Mouse (Mus musculus): ENCODE measurements around the gene Sema6c. TPM values are rescaled to one million over a fixed set of nuclear protein-coding genes. Genes with fewer than 3 reads are reported as not detected.

Gene Sema6c
- polyA plus RNA-seq, 1 experiment: 13.3 TPM

GRCm38 (mm10) chr3:95181841-95182240, 21.6 kb downstream of the Sema6c start:
- H3K9me3 ChIP-seq (replicated peaks; ENCODE audit: control insufficient read depth, insufficient read depth, low read length, poor library complexity, severe bottlenecking): no peaks in the 10 kb centered on the region
- H3K4me3 ChIP-seq (ENCODE audit: low read depth, low read length): no peak overlapping the region
- H3K36me3 ChIP-seq (ENCODE audit: control insufficient read depth, insufficient read depth, low read length, poor library complexity, severe bottlenecking): peaks cover 2% of the 10 kb centered on the region; the same call in 1 of the 2 replicates
- H3K27ac ChIP-seq (ENCODE audit: insufficient read depth, low read length): no peak overlapping the region
- no peak overlapping the region for H3K9ac ChIP-seq (ENCODE audit: low read depth, poor library complexity, severe bottlenecking)
- peaks cover 4% of the 10 kb centered on the region for H3K4me1 ChIP-seq (ENCODE audit: control insufficient read depth, insufficient read depth, low read length)
- no peaks in the 10 kb centered on the region for H3K27me3 ChIP-seq (ENCODE audit: control insufficient read depth, insufficient read depth, low read length, poor library complexity, severe bottlenecking)
- TF ChIP-seq EP300 (IDR thresholded peaks at IDR 0.05; ENCODE audit: insufficient read depth, low read depth, low read length) (no peak), POLR2A (IDR thresholded peaks at IDR 0.05; ENCODE audit: insufficient read depth, low read length) (no peak), CTCF (IDR thresholded peaks at IDR 0.05; ENCODE audit: low read depth, low read length) (no peak)

DNA sequence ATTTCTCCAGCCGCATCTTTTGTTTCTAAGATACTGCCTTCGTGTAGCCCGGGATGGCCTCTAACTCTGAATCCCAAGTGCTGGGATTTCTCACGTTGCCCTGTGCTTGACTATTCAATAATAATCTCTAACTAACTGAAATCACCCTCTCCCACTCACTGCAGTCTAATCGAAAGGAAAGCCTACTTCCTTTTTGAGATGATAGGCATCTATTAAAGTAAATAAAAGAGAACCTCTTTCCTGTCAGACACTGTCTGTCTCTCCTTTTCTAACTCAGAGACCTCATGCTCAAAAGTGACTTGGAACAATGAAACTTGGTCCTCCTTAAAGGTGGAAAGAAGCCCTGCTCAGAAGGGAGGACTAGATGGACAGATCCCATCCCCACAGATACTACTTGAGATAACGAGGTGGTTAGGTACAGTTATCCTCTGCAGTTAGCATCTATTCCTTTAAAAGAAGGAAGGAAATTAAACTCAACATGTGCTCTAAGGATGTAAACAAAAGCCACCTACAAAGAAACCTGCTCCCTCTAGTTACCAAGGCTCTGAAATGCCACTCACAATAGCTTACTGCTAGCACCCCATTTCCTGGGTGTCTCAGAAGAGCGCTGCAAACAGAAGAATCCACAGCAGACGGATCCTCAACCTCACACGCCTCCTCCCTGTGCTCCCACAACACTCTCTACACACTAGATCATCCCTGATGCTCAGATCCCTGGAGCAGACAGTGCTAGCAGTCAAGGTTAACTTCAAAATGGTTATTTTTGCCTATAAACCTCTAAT, 24.7 kb downstream of the Sema6c start:
- Histone ChIP-seq H3K36me3 (ENCODE audit: control insufficient read depth, insufficient read depth, low read length, poor library complexity, severe bottlenecking) (peaks cover 16% of the 10 kb centered on the region), H3K9ac (ENCODE audit: low read depth, poor library complexity, severe bottlenecking) (no peak overlapping the region), H3K4me1 (ENCODE audit: control insufficient read depth, insufficient read depth, low read length) (no peaks in the 10 kb centered on the region), H3K4me3 (ENCODE audit: low read depth, low read length) (no peak overlapping the region), H3K27me3 (ENCODE audit: control insufficient read depth, insufficient read depth, low read length, poor library complexity, severe bottlenecking) (no peaks in the 10 kb centered on the region), H3K27ac (ENCODE audit: insufficient read depth, low read length) (no peak overlapping the region), H3K9me3 (replicated peaks; ENCODE audit: control insufficient read depth, insufficient read depth, low read length, poor library complexity, severe bottlenecking) (no peaks in the 10 kb centered on the region)
- TF ChIP-seq EP300 (IDR thresholded peaks at IDR 0.05; ENCODE audit: insufficient read depth, low read depth, low read length): no peak

DNA sequence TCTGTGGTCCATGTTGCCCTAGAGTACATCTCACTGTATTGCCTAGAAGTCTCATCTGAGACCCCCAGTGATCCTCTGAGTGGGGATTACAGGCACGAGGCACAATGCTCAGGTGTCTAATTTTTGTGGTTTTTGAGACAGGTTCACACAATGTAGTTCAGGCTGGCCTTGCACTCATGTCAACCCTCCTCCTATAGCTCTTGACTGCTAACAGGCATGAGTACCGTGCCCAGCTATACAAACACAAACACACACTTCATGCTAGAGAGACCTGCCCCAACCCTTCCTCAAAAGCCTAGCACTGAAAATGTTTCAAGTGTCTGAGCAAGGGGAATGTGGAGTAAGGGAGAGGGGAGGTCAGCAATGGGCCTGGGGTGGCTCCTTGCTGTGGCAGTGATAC, 25.8 kb downstream of the Sema6c start:
- H3K4me1 ChIP-seq (ENCODE audit: control insufficient read depth, insufficient read depth, low read length): no peaks in the 10 kb centered on the region
- H3K9me3 ChIP-seq (replicated peaks; ENCODE audit: control insufficient read depth, insufficient read depth, low read length, poor library complexity, severe bottlenecking): no peaks in the 10 kb centered on the region
- no peaks in the 10 kb centered on the region for H3K27me3 ChIP-seq (ENCODE audit: control insufficient read depth, insufficient read depth, low read length, poor library complexity, severe bottlenecking)
- no peak overlapping the region for H3K4me3 ChIP-seq (ENCODE audit: low read depth, low read length)
- no peak overlapping the region for H3K9ac ChIP-seq (ENCODE audit: low read depth, poor library complexity, severe bottlenecking)
- peaks cover 16% of the 10 kb centered on the region for H3K36me3 ChIP-seq (ENCODE audit: control insufficient read depth, insufficient read depth, low read length, poor library complexity, severe bottlenecking)
- TF ChIP-seq CTCF (IDR thresholded peaks at IDR 0.05; ENCODE audit: low read depth, low read length) (no peak), EP300 (IDR thresholded peaks at IDR 0.05; ENCODE audit: insufficient read depth, low read depth, low read length) (no peak), POLR2A (IDR thresholded peaks at IDR 0.05; ENCODE audit: insufficient read depth, low read length) (no peak)
- H3K27ac ChIP-seq (ENCODE audit: insufficient read depth, low read length): no peak overlapping the region

- Histone ChIP-seq H3K36me3 (ENCODE audit: control insufficient read depth, insufficient read depth, low read length, poor library complexity, severe bottlenecking) (peaks cover 16% of the 10 kb centered on the region), H3K27me3 (ENCODE audit: control insufficient read depth, insufficient read depth, low read length, poor library complexity, severe bottlenecking) (no peaks in the 10 kb centered on the region), H3K9ac (ENCODE audit: low read depth, poor library complexity, severe bottlenecking) (no peak overlapping the region), H3K4me3 (ENCODE audit: low read depth, low read length) (no peak overlapping the region), H3K27ac (ENCODE audit: insufficient read depth, low read length) (no peak overlapping the region), H3K9me3 (replicated peaks; ENCODE audit: control insufficient read depth, insufficient read depth, low read length, poor library complexity, severe bottlenecking) (no peaks in the 10 kb centered on the region), H3K4me1 (ENCODE audit: control insufficient read depth, insufficient read depth, low read length) (no peaks in the 10 kb centered on the region)
- TF ChIP-seq EP300 (IDR thresholded peaks at IDR 0.05; ENCODE audit: insufficient read depth, low read depth, low read length) (no peak), POLR2A (IDR thresholded peaks at IDR 0.05; ENCODE audit: insufficient read depth, low read length) (no peak), CTCF (IDR thresholded peaks at IDR 0.05; ENCODE audit: low read depth, low read length) (no peak)
Measured at GRCm38 (mm10) chr3:95186888-95187287, 26.6 kb downstream of the Sema6c start.

GRCm38 (mm10) chr3:95194721-95195135, 34.5 kb downstream of the Sema6c start:
- TF ChIP-seq EP300 (IDR thresholded peaks at IDR 0.05; ENCODE audit: insufficient read depth, low read depth, low read length) (no peak), POLR2A (IDR thresholded peaks at IDR 0.05; ENCODE audit: insufficient read depth, low read length) (no peak), CTCF (IDR thresholded peaks at IDR 0.05; ENCODE audit: low read depth, low read length) (no peak)
- H3K4me3 ChIP-seq (ENCODE audit: low read depth, low read length): no peak overlapping the region
- H3K9ac ChIP-seq (ENCODE audit: low read depth, poor library complexity, severe bottlenecking): no peak overlapping the region
- H3K27ac ChIP-seq (ENCODE audit: insufficient read depth, low read length): no peak overlapping the region
- H3K9me3 ChIP-seq (replicated peaks; ENCODE audit: control insufficient read depth, insufficient read depth, low read length, poor library complexity, severe bottlenecking): no peaks in the 10 kb centered on the region
- peaks cover 15% of the 10 kb centered on the region for H3K36me3 ChIP-seq (ENCODE audit: control insufficient read depth, insufficient read depth, low read length, poor library complexity, severe bottlenecking)
- H3K4me1 ChIP-seq (ENCODE audit: control insufficient read depth, insufficient read depth, low read length): no peaks in the 10 kb centered on the region
- no peaks in the 10 kb centered on the region for H3K27me3 ChIP-seq (ENCODE audit: control insufficient read depth, insufficient read depth, low read length, poor library complexity, severe bottlenecking)

- H3K4me3 ChIP-seq (ENCODE audit: low read depth, low read length): no peak overlapping the region
- TF ChIP-seq EP300 (IDR thresholded peaks at IDR 0.05; ENCODE audit: insufficient read depth, low read depth, low read length) (no peak), POLR2A (IDR thresholded peaks at IDR 0.05; ENCODE audit: insufficient read depth, low read length) (no peak), CTCF (IDR thresholded peaks at IDR 0.05; ENCODE audit: low read depth, low read length) (no peak)
- H3K27me3 ChIP-seq (ENCODE audit: control insufficient read depth, insufficient read depth, low read length, poor library complexity, severe bottlenecking): no peaks in the 10 kb centered on the region
- no peaks in the 10 kb centered on the region for H3K9me3 ChIP-seq (replicated peaks; ENCODE audit: control insufficient read depth, insufficient read depth, low read length, poor library complexity, severe bottlenecking)
- H3K36me3 ChIP-seq (ENCODE audit: control insufficient read depth, insufficient read depth, low read length, poor library complexity, severe bottlenecking): peaks cover 18% of the 10 kb centered on the region
- no peaks in the 10 kb centered on the region for H3K4me1 ChIP-seq (ENCODE audit: control insufficient read depth, insufficient read depth, low read length)
- H3K9ac ChIP-seq (ENCODE audit: low read depth, poor library complexity, severe bottlenecking): no peak overlapping the region
- no peak overlapping the region for H3K27ac ChIP-seq (ENCODE audit: insufficient read depth, low read length)
Measured at GRCm38 (mm10) chr3:95195772-95196171, 35.5 kb downstream of the Sema6c start.

Measured in ES-Bruce4 (cell line).